Mouse (Mus musculus) liver, postnatal 0 days (tissue): ENCODE results near the gene Gphn. TPM values are rescaled to one million over a fixed set of nuclear protein-coding genes. Genes with fewer than 3 reads are reported as not detected.

ENCODE experiments used
- ATAC-seq: fragments of 200-750 bp; cut with Nextera tagmentation; 2 replicates; pipeline ENCODE4 v1.8.0; 2017; ENCODE audit warnings: mild to moderate bottlenecking, moderate library complexity
- DNase-seq: peaks from one replicate; pipeline ENCODE4 v3.0.0-alpha.2; 2016
- H3K27ac ChIP-seq: fragments of 300-500 bp; sonication (generic); 2 replicates; pipeline ENCODE4 v1.5.1; 2014; ENCODE audit warnings: antibody characterized with exemption, moderate library complexity, mild to moderate bottlenecking, low read depth
- H3K27me3 ChIP-seq: fragments of 300-500 bp; sonication (generic); 2 replicates; pipeline ENCODE4 v1.6.1; 2014; ENCODE audit warnings: low read length, control low read depth, mixed read lengths; ENCODE audit not compliant: insufficient read depth
- H3K36me3 ChIP-seq: fragments of 300-500 bp; sonication (generic); replicated peaks from 2 replicates; pipeline ENCODE4 v1.6.1; 2014; ENCODE audit warnings: mild to moderate bottlenecking, control low read depth, low read length, moderate library complexity, mixed read lengths; ENCODE audit not compliant: insufficient read depth
- H3K4me1 ChIP-seq: fragments of 300-500 bp; sonication (generic); 2 replicates; pipeline ENCODE4 v1.6.1; 2014; ENCODE audit warnings: antibody characterized with exemption, mild to moderate bottlenecking, control low read depth; ENCODE audit not compliant: insufficient read depth
- H3K4me2 ChIP-seq: fragments of 300-500 bp; sonication (generic); 2 replicates; pipeline ENCODE4 v1.6.1; 2014; ENCODE audit warnings: low read depth, mild to moderate bottlenecking, low read length, moderate library complexity, mixed read lengths
- H3K4me3 ChIP-seq: fragments of 300-500 bp; sonication (generic); 2 replicates; pipeline ENCODE4 v1.5.1; 2014; ENCODE audit warnings: low read depth, low read length
- H3K9ac ChIP-seq: fragments of 300-500 bp; sonication (generic); replicated peaks from 2 replicates; pipeline ENCODE4 v1.6.1; 2014; ENCODE audit warnings: mild to moderate bottlenecking, moderate library complexity
- H3K9me3 ChIP-seq: fragments of 300-500 bp; sonication (generic); 2 replicates; pipeline ENCODE4 v1.6.1; 2016; ENCODE audit warnings: mild to moderate bottlenecking, control low read depth, low read length, mixed read lengths
- CTCF ChIP-seq: sonication (generic); IDR thresholded peaks from 2 replicates; pipeline ENCODE4 v1.5.1; 2016; ENCODE audit warnings: antibody characterized with exemption, low read depth
- EP300 ChIP-seq: IDR thresholded peaks from 2 replicates; pipeline ENCODE4 v1.6.1; 2016; ENCODE audit warnings: antibody characterized with exemption, low read depth, mild to moderate bottlenecking
- WGBS: fragments of 180-500 bp; shearing (Covaris S2); extraction: QIAGEN DNeasy Blood & Tissue Kit; methylation state at CpG from one replicate; pipeline ENCODE4 v1.1.7; 2014; ENCODE audit not compliant: insufficient replicate concordance; 5-methylcytosine and 5-hydroxymethylcytosine counted together
- polyA plus RNA-seq: library from polyadenylated mRNA; unstranded; fragments of >200 nt; fragmentation: Nextera tagmentation; extraction: Ambion mirVana; gene quantifications from 2 replicates; pipeline ENCODE4 v1.2.1, GENCODE M21; 2015

Gene Gphn
- polyA plus RNA-seq, 1 experiment from 2014 or later: 6.1 TPM

- Histone ChIP-seq H3K4me3 (no peak overlapping the region), H3K27me3 (no peaks in the 10 kb centered on the region), H3K27ac (no peak overlapping the region), H3K4me2 (no peak overlapping the region), H3K36me3 (no peaks in the 10 kb centered on the region), H3K9me3 (no peaks in the 10 kb centered on the region), H3K4me1 (no peaks in the 10 kb centered on the region), H3K9ac (no peak overlapping the region)
- DNase-seq (no peak), ATAC-seq (no peak)
- TF ChIP-seq EP300 (no peak), CTCF (no peak)
Observed at GRCm38 (mm10) chr12:78641220-78641619, 415.0 kb downstream of the Gphn start.

- H3K27ac ChIP-seq: no peak overlapping the region
- H3K4me1 ChIP-seq: no peaks in the 10 kb centered on the region
- WGBS: 86% methylated on average over 2 of the region's 2 CpGs
- H3K9ac ChIP-seq: no peak overlapping the region
- DNase-seq: no peak
- no peak overlapping the region for H3K4me3 ChIP-seq
- H3K9me3 ChIP-seq: no peaks in the 10 kb centered on the region
- ATAC-seq: no peak
- H3K27me3 ChIP-seq: no peaks in the 10 kb centered on the region
- no peaks in the 10 kb centered on the region for H3K36me3 ChIP-seq
- no peak for TF ChIP-seq CTCF
- TF ChIP-seq EP300: no peak
- no peak overlapping the region for H3K4me2 ChIP-seq
Observed at GRCm38 (mm10) chr12:78643691-78644090, 417.5 kb downstream of the Gphn start.

GRCm38 (mm10) chr12:78645282-78645681 lies 419.1 kb downstream of the Gphn start:
- Histone ChIP-seq H3K4me2 (no peak overlapping the region), H3K4me1 (no peaks in the 10 kb centered on the region)

GRCm38 (mm10) chr12:78659718-78660304 lies 433.6 kb downstream of the Gphn start:
- H3K4me1 ChIP-seq: no peaks in the 10 kb centered on the region
- TF ChIP-seq EP300: no peak
- TF ChIP-seq CTCF: no peak
- no peak overlapping the region for H3K27ac ChIP-seq
- H3K4me3 ChIP-seq: no peak overlapping the region
- ATAC-seq: no peak
- H3K36me3 ChIP-seq: no peaks in the 10 kb centered on the region
- no peak overlapping the region for H3K9ac ChIP-seq
- DNase-seq: no peak
- no peak overlapping the region for H3K4me2 ChIP-seq
- no peaks in the 10 kb centered on the region for H3K27me3 ChIP-seq
- 31% methylated on average over 2 of the region's 2 CpGs for WGBS
- no peaks in the 10 kb centered on the region for H3K9me3 ChIP-seq

More at GRCm38 (mm10) chr12:78645282-78645681, 419.1 kb downstream of the Gphn start:
- ATAC-seq (no peak), DNase-seq (no peak)
- H3K9ac ChIP-seq: no peak overlapping the region
- 70% methylated on average over 1 of the region's 1 CpGs for WGBS
- H3K9me3 ChIP-seq: no peaks in the 10 kb centered on the region
- H3K27ac ChIP-seq: no peak overlapping the region
- H3K4me3 ChIP-seq: no peak overlapping the region
- no peaks in the 10 kb centered on the region for H3K36me3 ChIP-seq
- no peaks in the 10 kb centered on the region for H3K27me3 ChIP-seq
- TF ChIP-seq CTCF (no peak), EP300 (no peak)

- DNase-seq (no peak), ATAC-seq (0 out of 2 replicates have a peak, but pooled peaks have one; percentile 15)
- H3K36me3 ChIP-seq: no peaks in the 10 kb centered on the region
- no peaks in the 10 kb centered on the region for H3K27me3 ChIP-seq
- TF ChIP-seq CTCF (no peak), EP300 (no peak)
- no peaks in the 10 kb centered on the region for H3K9me3 ChIP-seq
- 71% methylated on average over 5 of the region's 5 CpGs for WGBS
- H3K27ac ChIP-seq: no peak overlapping the region
- no peak overlapping the region for H3K9ac ChIP-seq
- H3K4me3 ChIP-seq: no peak overlapping the region
- H3K4me1 ChIP-seq: no peaks in the 10 kb centered on the region
- no peak overlapping the region for H3K4me2 ChIP-seq
Observed at GRCm38 (mm10) chr12:78678101-78678806, 452.1 kb downstream of the Gphn start.

GRCm38 (mm10) chr12:78678807-78679189 lies 452.6 kb downstream of the Gphn start:
- H3K4me1 ChIP-seq: no peaks in the 10 kb centered on the region
- TF ChIP-seq CTCF (no peak), EP300 (no peak)
- no peak overlapping the region for H3K9ac ChIP-seq
- ATAC-seq (no peak), DNase-seq (no peak)
- H3K4me3 ChIP-seq: no peak overlapping the region
- no peak overlapping the region for H3K27ac ChIP-seq
- no peaks in the 10 kb centered on the region for H3K36me3 ChIP-seq
- H3K9me3 ChIP-seq: no peaks in the 10 kb centered on the region
- 78% methylated on average over 2 of the region's 2 CpGs for WGBS
- no peak overlapping the region for H3K4me2 ChIP-seq
- no peaks in the 10 kb centered on the region for H3K27me3 ChIP-seq
